Mouse (Mus musculus) c-Kit-negative CD71-positive TER-119-positive erythroid progenitor cells, embryonic 14.5 days (primary cell): Measurements from ENCODE around the gene Grip2.

ENCODE experiments used
- DNase-seq: peaks from one replicate; pipeline ENCODE4 v3.0.0-alpha.2; 2013; ENCODE audit warnings: low read depth, low spot score

The Grip2 gene

DNA sequence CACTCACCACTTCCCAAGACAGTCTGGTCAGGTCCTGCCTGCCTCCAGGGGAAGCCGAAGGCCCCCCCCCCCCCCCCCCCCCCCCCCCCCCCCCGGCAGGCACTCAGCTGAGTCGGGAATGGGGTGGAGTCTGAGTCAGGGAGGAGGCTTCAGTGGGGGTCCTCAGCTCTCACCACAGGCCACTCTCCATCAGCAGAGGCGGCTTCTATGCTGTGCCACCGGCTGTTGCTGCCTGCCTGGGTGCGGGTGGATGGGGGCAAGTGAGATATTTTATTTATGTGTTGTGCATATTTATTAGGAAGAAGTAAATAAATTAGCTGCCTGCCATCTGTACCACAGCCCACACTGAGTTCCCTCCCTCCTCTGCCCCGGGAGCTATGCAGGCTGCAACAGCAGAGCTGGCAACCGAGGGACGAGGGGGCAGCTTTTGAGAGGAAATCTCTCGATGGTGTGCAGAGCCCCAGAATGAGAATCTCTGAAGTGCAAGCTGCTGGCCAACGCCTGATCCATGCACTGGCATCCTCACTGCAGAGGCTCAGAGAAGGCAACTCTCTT lies at the start of gene Grip2:
TSS of gene Grip2 (minus strand) at position 235 of the 555 bp plus-strand sequence.
- DNase-seq, result no peak

GRCm38 (mm10) chr6:91872781-91873180 lies 45.7 kb upstream of the Grip2 start:
- DNase-seq, result no peak

DNA sequence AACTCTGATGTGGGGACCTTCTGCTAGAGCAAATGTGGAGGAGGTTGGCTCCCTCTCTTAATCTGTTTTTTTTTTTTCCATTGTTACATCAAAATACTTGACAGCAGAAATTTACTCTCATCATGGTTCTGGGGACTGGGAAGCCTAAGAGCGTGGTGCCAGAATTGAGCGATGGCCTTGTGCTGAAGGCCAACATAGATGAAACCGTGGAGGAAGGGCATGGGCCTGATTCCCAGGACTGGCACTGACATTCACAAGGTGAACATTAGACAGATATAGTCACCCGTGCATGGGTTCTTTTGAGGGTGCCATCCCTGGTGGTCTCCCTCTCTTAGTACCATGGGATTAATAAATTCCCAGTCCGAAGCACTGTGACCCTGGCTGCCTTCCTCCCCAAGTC lies 41.0 kb upstream of the Grip2 start:
- no peak for DNase-seq

- no peak for DNase-seq
Measured at GRCm38 (mm10) chr6:91865601-91866000, 38.6 kb upstream of the Grip2 start.

DNA sequence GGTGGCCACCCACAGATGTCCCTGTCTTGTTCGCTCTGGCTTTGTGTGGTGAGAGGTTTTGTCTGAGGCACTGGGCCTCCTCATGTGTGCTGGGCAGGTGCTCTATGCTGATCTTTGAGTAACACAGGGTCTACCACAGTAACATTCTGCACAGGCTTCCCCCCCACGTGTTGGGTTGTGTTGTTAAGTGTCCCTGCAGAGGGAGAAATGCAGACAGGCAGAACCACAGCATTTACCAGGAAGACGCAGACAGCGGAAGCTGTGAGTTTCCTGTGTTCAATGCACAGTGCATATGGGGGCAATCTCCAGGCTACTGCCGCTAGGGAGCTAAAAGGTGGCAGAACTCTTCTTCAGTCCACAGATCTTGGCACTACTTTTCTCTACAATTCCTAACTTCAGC lies 37.5 kb upstream of the Grip2 start:
- DNase-seq, result no peak

GRCm38 (mm10) chr6:91862848-91863247 lies 35.8 kb upstream of the Grip2 start:
- no peak for DNase-seq

DNA sequence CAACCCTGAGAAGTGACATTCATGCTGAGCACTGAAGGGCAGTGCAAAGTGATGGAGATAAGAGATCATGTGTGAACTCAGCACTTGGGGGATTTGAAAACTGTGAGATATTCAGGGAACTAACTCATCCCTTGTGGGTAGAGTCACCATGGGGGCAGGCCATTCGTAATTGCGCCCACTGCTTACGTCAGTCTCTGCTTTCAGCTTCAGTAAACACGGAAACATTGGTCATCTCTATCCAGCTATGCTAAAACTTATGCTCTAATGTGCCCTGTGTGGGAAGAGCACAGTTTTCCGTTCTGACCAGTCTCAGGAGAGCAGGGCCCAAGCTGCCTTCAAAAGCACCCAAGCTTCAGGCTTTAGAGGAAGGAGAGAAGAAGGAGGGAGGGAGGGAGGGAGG lies 31.3 kb upstream of the Grip2 start:
- no peak for DNase-seq

GRCm38 (mm10) chr6:91852550-91852949 lies 25.5 kb upstream of the Grip2 start:
- DNase-seq, result no peak

GRCm38 (mm10) chr6:91843628-91844153 lies 16.6 kb upstream of the Grip2 start:
- DNase-seq, result no peak

DNA sequence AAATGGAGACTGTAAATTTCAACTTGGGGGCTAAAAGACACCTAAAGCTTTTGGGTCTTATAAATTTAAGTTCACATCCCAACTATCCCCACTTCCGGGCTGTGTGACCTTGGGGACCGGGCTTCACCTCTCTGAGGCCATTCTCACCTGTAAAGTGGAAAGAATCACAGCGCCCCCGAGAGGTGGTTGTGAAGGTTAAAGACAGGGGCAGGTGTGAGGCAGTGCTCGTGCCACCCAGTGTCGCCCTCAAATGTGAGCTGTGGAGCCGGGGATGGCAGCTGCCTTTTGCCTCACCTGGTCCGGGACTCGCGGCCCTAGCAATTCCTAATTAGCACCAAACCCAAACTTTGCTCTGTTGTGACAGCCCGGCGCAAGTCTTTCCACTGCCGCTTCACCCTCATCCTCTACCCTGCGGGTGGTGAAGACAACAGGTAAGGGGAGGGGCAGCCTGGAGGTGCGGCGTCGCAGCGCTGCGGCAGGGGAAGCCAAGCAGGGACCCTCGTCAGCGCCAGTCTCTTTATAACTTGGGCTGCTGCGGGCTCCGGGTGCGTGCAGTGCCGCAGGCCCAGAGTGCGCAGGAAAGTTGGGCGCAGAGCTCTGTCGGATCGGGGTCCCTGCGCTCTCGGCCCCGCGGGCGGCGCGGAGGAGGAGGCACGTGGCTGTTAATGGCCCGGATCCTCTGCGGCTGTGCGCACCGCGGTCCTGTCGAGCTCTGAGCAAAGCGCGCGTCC lies 16.0 kb upstream of the Grip2 start:
- no peak for DNase-seq

GRCm38 (mm10) chr6:91839010-91839871 lies 12.2 kb upstream of the Grip2 start:
- DNase-seq, result no peak

DNA sequence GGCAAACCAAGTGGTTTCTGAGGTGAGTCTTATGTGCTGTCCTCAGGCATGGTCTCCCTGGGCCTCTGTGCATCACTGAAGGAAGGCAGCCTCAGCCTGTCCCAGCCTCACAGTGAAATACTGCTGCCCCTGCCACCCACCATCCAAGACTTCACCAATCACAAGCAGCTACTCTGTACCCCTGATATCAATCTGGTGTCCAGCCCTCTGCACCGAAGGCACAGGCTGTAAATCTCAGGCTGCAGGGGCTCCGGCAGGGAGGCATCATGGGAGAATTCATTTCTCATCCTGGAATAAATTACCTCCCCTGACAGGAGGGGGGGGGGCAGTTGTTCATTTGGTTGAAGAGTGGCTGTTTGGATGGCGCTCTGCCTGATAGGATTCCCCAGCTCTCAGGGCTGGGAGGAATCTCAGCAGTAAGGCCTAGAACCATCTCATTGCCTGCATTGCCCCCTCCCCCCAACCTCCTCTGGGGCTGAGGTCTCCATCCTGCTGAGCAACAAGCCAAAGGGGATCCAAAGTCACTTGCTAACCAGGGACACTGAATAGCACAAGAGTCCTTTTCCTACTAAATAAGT lies 5.9 kb upstream of the Grip2 start:
- DNase-seq, result no peak

- DNase-seq, result no peak
Measured at GRCm38 (mm10) chr6:91827926-91828325, 876 bp upstream of the Grip2 start.

DNA sequence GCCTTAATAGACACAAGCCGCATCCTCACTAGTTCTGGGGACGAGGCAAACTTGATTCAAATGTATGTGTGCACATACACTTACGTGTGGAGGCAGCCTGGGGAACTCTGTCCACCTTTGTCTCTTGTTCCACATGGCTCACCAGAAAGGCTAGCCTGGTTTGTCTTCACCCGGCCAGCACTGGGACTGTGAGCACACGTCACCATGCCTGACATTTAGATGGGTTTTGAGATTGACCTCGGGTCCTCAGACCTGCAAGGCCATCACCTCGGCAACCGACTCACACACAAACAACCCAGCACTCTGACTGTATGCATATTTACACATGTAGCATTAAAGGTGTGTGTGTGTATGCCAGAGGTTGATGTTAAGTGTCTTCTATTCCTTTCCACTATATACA lies 8.8 kb downstream of the Grip2 start:
- DNase-seq, result no peak

DNA sequence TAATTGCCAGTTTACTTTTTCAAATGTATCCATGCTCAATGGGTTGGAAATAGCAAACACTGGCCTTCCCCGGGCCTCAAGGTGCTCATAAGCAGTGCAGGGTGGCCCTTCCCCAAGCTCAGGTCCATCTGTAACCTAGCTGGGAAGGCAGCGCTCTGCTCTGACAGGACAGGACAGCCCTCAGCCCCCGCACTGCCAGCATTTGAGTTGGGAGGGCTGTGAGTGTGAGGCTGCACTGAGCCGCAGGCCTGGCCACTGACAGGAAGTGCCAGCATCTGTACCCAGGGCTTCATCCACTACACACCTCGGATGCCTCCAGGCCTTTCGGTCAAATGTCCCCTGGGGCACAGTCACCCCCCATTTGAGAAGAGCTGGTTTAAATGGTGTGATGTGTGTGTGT lies 11.1 kb downstream of the Grip2 start:
- no peak for DNase-seq

- DNase-seq, result no peak
Measured at GRCm38 (mm10) chr6:91813611-91814010, 13.4 kb downstream of the Grip2 start.

- DNase-seq, result no peak
Measured at GRCm38 (mm10) chr6:91810007-91810406, 17.0 kb downstream of the Grip2 start.

DNA sequence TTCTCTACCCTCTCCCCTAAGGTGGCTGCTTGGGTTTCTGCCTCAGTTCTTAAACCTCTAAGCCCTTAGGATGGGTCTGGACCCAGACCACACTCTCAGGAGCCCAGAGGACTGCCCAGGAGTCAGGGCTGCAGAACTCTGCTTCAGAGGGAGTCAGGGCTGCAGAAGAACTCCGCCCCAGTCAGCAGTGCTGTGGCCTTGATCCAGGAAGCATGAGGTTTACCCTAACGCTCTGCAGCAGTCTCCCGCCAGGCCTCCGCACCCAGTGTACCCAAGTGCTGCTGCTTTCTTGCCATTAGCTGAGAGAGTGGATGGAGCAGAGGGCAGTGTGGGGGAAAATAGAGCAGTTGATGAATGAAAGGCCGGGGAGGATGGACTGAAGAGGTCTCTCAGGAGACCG lies 19.0 kb downstream of the Grip2 start:
- no peak for DNase-seq

DNA sequence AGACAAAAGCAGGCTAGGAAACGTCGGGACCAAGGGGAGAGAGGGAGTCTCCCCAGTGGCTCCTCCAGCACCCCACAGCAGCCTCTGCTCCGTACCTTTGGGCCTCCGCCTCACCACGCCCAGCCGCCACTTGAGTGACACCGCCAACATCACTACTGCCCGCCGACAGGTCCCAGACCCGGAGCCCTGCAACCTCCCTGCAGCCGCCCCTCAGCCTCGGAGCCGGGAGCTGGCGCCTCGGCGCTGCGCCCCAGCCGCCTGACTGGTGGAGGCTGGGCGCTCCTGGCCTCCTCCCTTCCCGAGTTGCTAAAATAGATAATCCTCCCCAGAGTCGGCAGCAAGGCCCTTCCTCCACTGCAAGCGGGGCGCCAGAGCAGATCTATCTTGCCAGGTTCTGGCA lies 19.9 kb downstream of the Grip2 start:
- no peak for DNase-seq

- no peak for DNase-seq
Measured at GRCm38 (mm10) chr6:91804177-91804576, 22.9 kb downstream of the Grip2 start.

GRCm38 (mm10) chr6:91798496-91798895 lies 28.6 kb downstream of the Grip2 start:
- no peak for DNase-seq

DNA sequence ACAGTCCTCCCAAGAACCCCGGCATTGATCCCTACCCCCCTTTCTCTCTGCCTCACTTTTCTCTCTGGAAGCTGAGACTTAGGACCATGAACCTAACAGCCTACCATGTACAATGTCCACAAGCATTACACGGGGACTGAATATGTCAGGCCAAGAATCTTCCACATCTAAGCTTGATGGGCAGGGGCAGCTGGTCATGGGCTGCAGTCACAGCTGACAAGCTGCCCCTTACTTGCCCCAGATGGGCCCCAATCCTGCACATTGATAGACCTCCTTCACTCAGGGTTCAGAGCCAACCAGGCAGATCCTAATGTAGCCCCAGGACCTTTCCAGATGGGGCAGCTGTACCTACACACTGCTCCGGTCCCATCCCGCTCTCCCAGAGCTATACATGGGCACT lies 30.3 kb downstream of the Grip2 start:
- no peak for DNase-seq
